Mouse (Mus musculus) bone marrow macrophage, adult 2 months (primary cell): ENCODE data around the gene Pcbp4. TPM values are rescaled to one million over a fixed set of nuclear protein-coding genes. Genes with fewer than 3 reads are reported as not detected.

ENCODE experiments used
- H3K27ac ChIP-seq: 2 replicates; pipeline ENCODE4 v1.5.1; 2012; ENCODE audit warnings: low read depth, low read length; ENCODE audit not compliant: insufficient read depth
- H3K4me1 ChIP-seq: 2 replicates; pipeline ENCODE4 v1.6.1; 2012; ENCODE audit warnings: low read length; ENCODE audit not compliant: control insufficient read depth, insufficient read depth
- H3K4me3 ChIP-seq: 2 replicates; pipeline ENCODE4 v1.5.1; 2012; ENCODE audit warnings: mild to moderate bottlenecking, low read length, moderate library complexity; ENCODE audit not compliant: insufficient read depth
- CTCF ChIP-seq: IDR thresholded peaks from 2 replicates; pipeline ENCODE4 v1.5.1; 2012; ENCODE audit warnings: low read depth, mild to moderate bottlenecking, low read length, moderate library complexity
- POLR2A ChIP-seq: IDR thresholded peaks from 2 replicates; pipeline ENCODE4 v1.6.1; 2012; ENCODE audit warnings: mild to moderate bottlenecking, low read depth, low read length, borderline replicate concordance
- polyA plus RNA-seq: library from polyadenylated mRNA; stranded (reverse); fragments of >200 nt; gene quantifications from 2 replicates; pipeline ENCODE4 v1.2.4, GENCODE M21; 2012; ENCODE audit not compliant: missing spikeins, insufficient read depth, insufficient read length

The Pcbp4 gene
- polyA plus RNA-seq, 1 experiment, result 17.8 TPM

- TF ChIP-seq CTCF, result no peak
- H3K27ac ChIP-seq, result no peak overlapping the region
- H3K4me1 ChIP-seq, result peaks cover 13% of the 10 kb centered on the region
- H3K4me3 ChIP-seq, result no peak overlapping the region
Observed at GRCm38 (mm10) chr9:106470991-106471750, 18.1 kb downstream of the Pcbp4 start.

DNA sequence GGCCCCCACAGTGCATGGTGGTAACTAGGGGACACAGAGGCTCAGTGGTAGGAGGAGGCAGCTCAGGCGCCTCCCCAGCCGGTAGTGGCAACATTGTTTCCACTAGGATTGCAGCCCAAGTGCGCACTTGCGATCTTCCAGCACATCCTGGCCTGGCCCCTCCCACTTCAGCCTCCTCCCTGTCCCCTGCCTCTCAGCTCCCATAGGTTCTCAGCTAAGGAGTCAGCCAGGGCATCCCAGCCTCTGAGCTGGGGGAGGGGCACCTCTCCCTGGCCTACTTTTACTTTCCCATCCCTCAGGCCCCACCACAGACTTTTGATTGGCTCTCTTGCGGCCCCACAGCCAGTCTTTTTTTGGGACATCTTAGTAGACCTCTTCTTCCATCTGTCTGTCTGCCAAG is 18.8 kb downstream of the Pcbp4 start:
- no peak for TF ChIP-seq POLR2A
- TF ChIP-seq CTCF, result no peak
- H3K4me1 ChIP-seq, result peaks cover 13% of the 10 kb centered on the region
- no peak overlapping the region for H3K27ac ChIP-seq
- no peak overlapping the region for H3K4me3 ChIP-seq

DNA sequence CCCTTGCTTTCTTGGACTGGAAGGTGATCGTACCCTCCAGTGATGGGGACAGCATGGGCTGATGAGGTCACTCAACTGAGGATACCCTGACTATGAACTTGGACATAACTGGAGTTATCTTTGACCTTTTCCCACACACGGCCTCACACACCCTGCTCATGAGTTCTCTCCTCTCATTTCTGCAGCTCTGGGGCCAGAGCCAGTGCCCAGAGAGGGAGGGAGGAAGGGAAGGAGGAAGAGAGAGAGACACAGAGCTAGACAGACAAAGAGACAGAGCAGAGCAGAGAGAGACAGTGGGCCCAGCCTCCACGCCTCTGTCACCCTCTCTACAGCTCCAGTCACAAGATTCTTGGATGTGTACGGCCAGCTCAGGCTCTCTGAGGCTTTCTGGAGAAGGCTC is 19.2 kb downstream of the Pcbp4 start:
- no peak overlapping the region for H3K27ac ChIP-seq
- no peak overlapping the region for H3K4me3 ChIP-seq
- peaks cover 13% of the 10 kb centered on the region for H3K4me1 ChIP-seq
- TF ChIP-seq POLR2A (no peak), CTCF (no peak)

DNA sequence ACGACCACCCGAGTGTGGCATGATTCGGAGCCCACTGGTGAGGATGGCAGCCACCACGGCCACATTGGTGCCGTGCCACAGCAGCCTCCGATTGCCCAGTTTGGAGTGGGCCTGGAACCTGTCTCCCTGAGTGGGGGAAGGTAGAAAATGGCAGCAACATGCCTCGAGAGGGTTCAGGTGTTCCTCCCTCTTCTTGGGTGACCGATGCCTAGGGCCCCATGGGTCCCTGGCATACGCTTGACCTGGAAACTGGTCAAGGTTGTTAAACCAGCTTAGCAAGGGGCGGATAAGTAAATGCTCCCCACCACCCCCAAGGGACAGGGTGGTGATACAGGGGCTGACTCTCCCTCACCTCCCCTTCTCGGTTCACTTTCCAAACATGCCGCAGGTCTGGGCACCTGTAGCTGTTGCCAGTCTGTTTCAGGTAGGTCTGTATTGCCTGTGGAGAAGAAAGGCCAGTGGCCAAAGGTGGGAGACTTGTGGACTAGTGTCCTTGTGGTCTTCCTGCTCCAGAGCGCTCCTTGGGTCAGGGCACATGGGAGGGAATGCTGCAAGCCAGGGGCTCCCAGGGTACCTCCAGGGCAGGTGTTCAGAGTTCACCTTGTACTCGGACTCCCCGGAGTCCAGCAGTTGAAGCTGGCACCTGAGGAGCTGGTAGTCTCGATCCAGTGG is 20.1 kb downstream of the Pcbp4 start:
- Histone ChIP-seq H3K4me1 (peaks cover 14% of the 10 kb centered on the region), H3K4me3 (no peak overlapping the region), H3K27ac (no peak overlapping the region)
- TF ChIP-seq POLR2A (no peak), CTCF (no peak)

DNA sequence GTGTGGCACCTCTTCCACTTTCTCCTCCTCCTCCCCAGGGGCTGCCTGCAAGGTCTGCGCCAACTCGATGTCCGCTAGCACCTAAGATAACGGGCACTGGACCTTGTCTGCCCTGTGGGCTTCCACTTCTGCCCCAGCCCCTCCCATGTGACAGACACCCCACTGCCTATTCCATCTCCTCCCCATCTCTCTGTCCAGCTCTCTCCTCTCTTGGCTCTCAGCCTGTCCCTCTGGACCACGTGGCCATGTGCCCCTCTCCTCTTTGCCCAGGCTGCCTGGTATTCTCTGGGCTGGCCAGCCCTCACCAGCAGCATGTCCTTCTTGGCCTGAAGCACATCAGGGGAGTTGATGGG is 20.6 kb downstream of the Pcbp4 start:
- no peak overlapping the region for H3K4me3 ChIP-seq
- H3K4me1 ChIP-seq, result peaks cover 15% of the 10 kb centered on the region
- TF ChIP-seq CTCF (no peak), POLR2A (no peak)
- no peak overlapping the region for H3K27ac ChIP-seq

GRCm38 (mm10) chr9:106474456-106474855 is 21.4 kb downstream of the Pcbp4 start:
- TF ChIP-seq CTCF, result peak; percentile 37; the same call in 1 of the 2 replicates
- TF ChIP-seq POLR2A, result no peak
- H3K27ac ChIP-seq, result no peak overlapping the region
- H3K4me3 ChIP-seq, result no peak overlapping the region
- peaks cover 14% of the 10 kb centered on the region for H3K4me1 ChIP-seq

- TF ChIP-seq CTCF (no peak), POLR2A (no peak)
- peak overlapping the region; percentile 71 for H3K4me3 ChIP-seq
- H3K27ac ChIP-seq, result no peak overlapping the region
- peaks cover 8% of the 10 kb centered on the region for H3K4me1 ChIP-seq
Observed at GRCm38 (mm10) chr9:106475046-106475445, 22.0 kb downstream of the Pcbp4 start.

DNA sequence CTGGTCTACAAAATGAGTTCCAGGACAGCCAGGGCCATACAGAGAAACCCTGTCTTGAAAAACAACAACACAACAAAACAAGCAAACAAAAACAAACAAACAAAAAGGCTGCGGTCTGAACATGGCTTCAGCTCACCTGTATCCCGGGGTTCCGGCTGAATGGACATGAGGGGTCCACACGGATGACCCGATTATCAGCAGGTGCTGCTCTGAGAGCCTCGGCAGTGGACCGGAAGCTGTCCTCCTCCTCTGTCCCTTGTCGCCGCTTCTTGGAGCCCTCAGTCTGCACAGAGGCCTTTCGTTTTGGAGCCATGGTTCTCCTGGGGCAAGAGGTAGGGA is 22.5 kb downstream of the Pcbp4 start, which contains the start of gene Rrp9:
Rrp9 (plus strand) TSS at position 301 of the 339 bp plus-strand sequence.
- Histone ChIP-seq H3K4me1 (peaks cover 8% of the 10 kb centered on the region), H3K27ac (peak within 1 kb of the TSS; percentile 75), H3K4me3 (peak within 1 kb of the TSS; percentile 71)
- TF ChIP-seq CTCF (no peak), POLR2A (no peak)

DNA sequence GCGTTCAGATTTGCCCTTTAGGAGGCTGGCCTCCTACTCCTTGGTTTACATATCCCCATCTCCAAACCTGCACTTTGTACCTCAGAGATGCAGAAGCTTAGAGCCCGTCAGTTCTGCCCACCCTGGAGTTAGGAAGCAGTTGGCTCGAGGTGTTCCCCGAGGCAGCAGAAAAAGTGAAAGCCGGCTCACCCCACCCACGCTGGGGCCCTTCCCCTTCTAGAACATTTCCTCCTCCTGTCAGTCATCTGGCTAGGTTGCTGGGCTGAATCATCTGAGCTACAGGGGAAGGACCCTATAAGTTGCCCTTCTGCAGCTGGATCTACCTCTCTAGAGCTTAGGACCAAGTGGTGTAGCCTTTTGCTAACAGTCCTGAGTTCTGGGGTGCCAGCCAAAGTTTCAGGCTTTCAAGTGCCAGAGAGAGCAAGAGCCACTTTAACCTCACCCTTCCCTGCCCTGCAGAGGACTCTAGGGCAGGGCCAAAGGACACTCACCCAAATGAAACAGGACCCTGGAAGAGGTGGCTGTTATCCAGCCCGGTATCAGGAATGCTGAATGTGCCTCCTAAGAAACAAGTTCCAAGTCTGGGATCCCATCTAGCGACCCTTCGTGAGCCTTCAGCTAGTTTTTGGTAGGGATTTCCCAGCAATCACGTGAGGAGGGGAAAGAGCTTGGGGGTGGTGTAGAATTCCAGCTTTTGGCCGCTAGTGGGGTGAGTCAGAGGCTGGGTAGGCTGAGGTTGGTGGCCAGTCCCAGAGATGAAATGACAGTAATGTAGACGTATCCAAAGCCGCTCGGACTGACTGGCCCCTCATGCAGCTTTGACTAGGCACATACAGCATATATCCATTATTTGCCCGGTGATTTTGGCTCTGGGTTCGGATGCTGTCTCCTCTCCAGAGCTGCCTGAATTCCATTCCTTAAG is 23.2 kb downstream of the Pcbp4 start:
- H3K27ac ChIP-seq, result peak overlapping the region; percentile 75
- peaks cover 8% of the 10 kb centered on the region for H3K4me1 ChIP-seq
- no peak; the same call in 1 of the 2 replicates for TF ChIP-seq POLR2A
- no peak for TF ChIP-seq CTCF
- peak overlapping the region; percentile 71 for H3K4me3 ChIP-seq
